Comparison of ENCODE assay signal across 8 mouse cellular contexts in genomic region chr1:86669552-86670273, GRCm38 (mm10). TPM values are rescaled to one million over a fixed set of nuclear protein-coding genes. Genes with fewer than 3 reads are reported as not detected.
DNase-seq lines count a peak whose midpoint lies in the region; ATAC-seq and TF ChIP-seq lines count a peak whose summit lies in the region.

No protein-coding gene starts in this region.

- POLR2A ChIA-PET in Patski (lab: Charles Lee) = no interaction called here

- H3K36me3 ChIP-seq in liver, embryonic 15.5 days (replicated peaks) = no peaks in the 10 kb centered on the region
- no peaks in the 10 kb centered on the region for H3K36me3 ChIP-seq in neural tube, embryonic 15.5 days

- 1% methylated on average over 44 of the region's 44 CpGs for WGBS in large intestine, adult 2 months
- under 1% methylated on average over 44 of the region's 44 CpGs for WGBS in liver, embryonic 15.5 days (ENCODE audit: insufficient replicate concordance)
- 1% methylated on average over 43 of the region's 44 CpGs for WGBS in neural tube, embryonic 15.5 days

- ATAC-seq in Patski = peak; percentile 46
- no peak for ATAC-seq in liver, embryonic 15.5 days (ENCODE audit: insufficient read depth)
- ATAC-seq in neural tube, embryonic 15.5 days (ENCODE audit: low FRiP score) = peak; percentile 69

- DNase-seq in Patski (ENCODE audit: low read depth, low spot score) = no peak
- peak; percentile 61 for DNase-seq in cerebellum, adult 9-10 months
- peak; percentile 67 for DNase-seq in forelimb bud, embryonic 11.5 days (ENCODE audit: low read depth, low spot score)
- peak; percentile 69 to 70 for DNase-seq in heart, postnatal 36 days
- peak; percentile 24 for DNase-seq in large intestine, adult 2 months (ENCODE audit: low read depth, low spot score)
- peak; percentile 46 for DNase-seq in thymus, postnatal 4 days

- CTCF ChIA-PET in Patski (lab: Charles Lee) = interaction anchor here (0.9 to 2.4 kb wide), 8 partner anchors 10 to 379 kb away, joined by 3 to 15 read pairs (median 4); no protein-coding TSS in a partner anchor

- H3K4me1 ChIP-seq in liver, embryonic 15.5 days (replicated peaks) = peaks cover 13% of the 10 kb centered on the region
- peaks cover 16% of the 10 kb centered on the region for H3K4me1 ChIP-seq in neural tube, embryonic 15.5 days

- intact Hi-C loops in heart, postnatal 36 days (cut with DNase I) = loop anchor here (1.0 to 5.0 kb wide), 4 partner anchors 243 to 518 kb away; no protein-coding TSS in a partner anchor

- no peak for TF ChIP-seq CTCF in Patski (IDR thresholded peaks at IDR 0.05)

- peak overlapping the region; percentile 42 for H3K4me3 ChIP-seq in liver, embryonic 15.5 days (replicated peaks)
- H3K4me3 ChIP-seq in neural tube, embryonic 15.5 days (replicated peaks) = peak overlapping the region; percentile 56

- in situ Hi-C loops in Patski (cut with MboI; ENCODE audit: low pct_unique_long_range_greater_than_20kb) = loop anchor here (5.0 kb wide), 2 partner anchors 373 to 518 kb away; no protein-coding TSS in a partner anchor

- no peaks in the 10 kb centered on the region for H3K9me3 ChIP-seq in liver, embryonic 15.5 days (replicated peaks)
- H3K9me3 ChIP-seq in neural tube, embryonic 15.5 days (replicated peaks) = no peaks in the 10 kb centered on the region

- H3K27me3 ChIP-seq in Patski = peaks cover 46% of the 10 kb centered on the region
- peaks cover 65% of the 10 kb centered on the region for H3K27me3 ChIP-seq in liver, embryonic 15.5 days
- peaks cover 16% of the 10 kb centered on the region for H3K27me3 ChIP-seq in neural tube, embryonic 15.5 days (replicated peaks)

- peak overlapping the region; percentile 73 for H3K4me2 ChIP-seq in liver, embryonic 15.5 days
- H3K4me2 ChIP-seq in neural tube, embryonic 15.5 days = peak overlapping the region; percentile 98

- H3K9ac ChIP-seq in liver, embryonic 15.5 days = no peak overlapping the region
- peak overlapping the region; percentile 68 for H3K9ac ChIP-seq in neural tube, embryonic 15.5 days (replicated peaks)

- H3K27ac ChIP-seq in liver, embryonic 15.5 days (replicated peaks) = no peak overlapping the region
- H3K27ac ChIP-seq in neural tube, embryonic 15.5 days (replicated peaks) = peak overlapping the region; percentile 72

RNA-seq across cellular contexts. Expression of gene Nppc, which starts 0.7 kb away (rescaled TPM):
- polyA plus RNA-seq in Patski (2021) = 0.14 TPM
- total RNA-seq in heart, postnatal 36 days (2021) = under 1 TPM in 1 of 2 experiments, not detected in 1; 0.28 TPM
- polyA plus RNA-seq in large intestine, adult 2 months (2012; rRNA removed) = 0.36 TPM in 1 of 2 replicates, not detected in the other
- not detected in 2 replicates for polyA plus RNA-seq in liver, embryonic 15.5 days (2015; fragmentation: Nextera tagmentation; extraction: Ambion mirVana)
- 15.4 and 28.0 TPM in 2 replicates for polyA plus RNA-seq in neural tube, embryonic 15.5 days (2015; fragmentation: Nextera tagmentation; extraction: Ambion mirVana)

RNA-seq across cellular contexts. Expression of gene Dis3l2, which starts 33.9 kb away (rescaled TPM):
- 15.2 TPM for polyA plus RNA-seq in Patski (2021)
- total RNA-seq in heart, postnatal 36 days (2021) = 10 to 100 TPM; 11.4 to 12.4 TPM
- 9.0 and 11.0 TPM in 2 replicates for polyA plus RNA-seq in large intestine, adult 2 months (2012; rRNA removed)
- 8.5 and 10.0 TPM in 2 replicates for polyA plus RNA-seq in liver, embryonic 15.5 days (2015; fragmentation: Nextera tagmentation; extraction: Ambion mirVana)
- polyA plus RNA-seq in neural tube, embryonic 15.5 days (2015; fragmentation: Nextera tagmentation; extraction: Ambion mirVana) = 32.9 and 34.2 TPM in 2 replicates

Comparison
In these comparisons a context has a peak if more than half of its experiments do, and no peak if none do; other contexts are left out.
1. RNA of gene Nppc, which starts 0.7 kb away (polyA plus RNA-seq): 15.4 to 28.0 TPM in neural tube, embryonic 15.5 days; 0.36 TPM in large intestine, adult 2 months, 0.14 TPM in Patski (single experiment) and not detected in liver, embryonic 15.5 days; every median in the first group is over 10 times any median in the second.